Mouse (Mus musculus): ENCODE measurements around the gene Nuak2.
"Not testable (repeated sequence)": the region's sequence is repeated elsewhere in the genome, so short reads cannot be mapped to it uniquely, and the experiment has no call there.

Gene Nuak2

DNA sequence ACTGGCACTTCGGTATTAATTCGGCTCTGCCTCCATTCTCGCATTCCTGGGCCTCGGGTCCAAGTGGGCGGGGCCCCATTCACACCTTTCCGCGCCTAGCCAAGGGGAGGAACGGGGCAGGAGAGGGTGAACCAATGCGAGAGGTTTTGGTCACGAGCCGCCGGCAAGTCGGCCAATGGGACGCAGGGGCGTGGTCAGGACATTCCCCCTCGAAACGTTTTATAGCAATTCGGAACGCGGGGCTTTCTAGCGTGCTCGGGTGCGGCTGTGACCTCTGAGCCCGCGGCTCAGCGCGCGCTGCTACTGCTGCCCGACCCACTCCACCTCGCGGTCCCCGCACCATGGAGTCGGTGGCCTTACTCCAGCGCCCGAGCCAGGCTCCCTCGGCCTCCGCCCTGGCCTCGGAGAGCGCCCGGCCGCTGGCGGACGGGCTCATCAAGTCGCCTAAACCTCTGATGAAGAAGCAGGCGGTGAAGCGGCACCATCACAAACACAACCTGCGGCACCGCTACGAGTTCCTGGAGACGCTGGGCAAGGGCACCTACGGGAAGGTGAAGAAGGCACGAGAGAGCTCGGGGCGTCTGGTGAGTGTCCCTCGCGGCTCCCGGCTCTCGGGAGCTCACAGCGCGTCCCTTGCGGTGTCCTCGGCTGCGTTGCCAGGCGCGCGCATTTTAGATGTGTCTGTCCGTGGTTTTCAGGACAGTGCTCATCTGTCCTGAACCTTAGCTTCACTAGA is at the start of gene Nuak2:
Nuak2 (plus strand) TSS at position 238 of the 736 bp plus-strand sequence.
- DNase-seq, result peak; percentile 90 to 91

GRCm38 (mm10) chr1:132266791-132267557 is 49.0 kb upstream of the Nuak2 start:
- no peak for DNase-seq

- no peak for DNase-seq
Observed at GRCm38 (mm10) chr1:132267959-132268358, 48.0 kb upstream of the Nuak2 start.

DNA sequence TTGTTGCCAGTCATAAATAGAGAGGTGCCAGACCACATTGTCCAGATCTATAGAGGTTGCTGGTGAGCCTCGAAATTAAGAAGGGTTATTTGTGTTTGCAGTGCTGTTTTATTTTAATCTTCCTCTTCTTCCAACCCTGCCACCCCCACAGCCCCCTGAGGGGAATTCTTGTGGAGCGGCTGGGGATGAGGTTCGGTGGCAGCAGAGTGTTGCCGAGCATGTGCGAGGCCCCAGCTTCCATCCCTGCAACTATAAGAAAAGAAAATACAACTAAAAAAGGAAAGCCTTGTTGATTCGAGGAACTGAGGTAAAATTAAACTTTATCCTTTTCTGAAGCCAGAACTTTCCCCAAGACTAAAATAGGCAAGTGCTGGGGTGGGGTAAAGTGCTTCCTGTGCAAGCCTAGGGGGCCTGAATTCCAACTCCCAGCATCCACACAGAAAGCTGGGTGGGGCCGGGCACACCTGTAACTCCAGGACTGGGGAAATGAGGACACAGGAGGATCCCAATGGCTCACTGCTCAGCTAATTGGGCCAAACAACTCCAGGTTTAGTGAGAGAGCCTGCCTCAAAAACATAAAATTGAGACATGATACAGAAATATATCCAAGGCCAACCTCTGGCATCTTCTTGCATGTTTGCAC is 47.4 kb upstream of the Nuak2 start:
- no peak for DNase-seq

DNA sequence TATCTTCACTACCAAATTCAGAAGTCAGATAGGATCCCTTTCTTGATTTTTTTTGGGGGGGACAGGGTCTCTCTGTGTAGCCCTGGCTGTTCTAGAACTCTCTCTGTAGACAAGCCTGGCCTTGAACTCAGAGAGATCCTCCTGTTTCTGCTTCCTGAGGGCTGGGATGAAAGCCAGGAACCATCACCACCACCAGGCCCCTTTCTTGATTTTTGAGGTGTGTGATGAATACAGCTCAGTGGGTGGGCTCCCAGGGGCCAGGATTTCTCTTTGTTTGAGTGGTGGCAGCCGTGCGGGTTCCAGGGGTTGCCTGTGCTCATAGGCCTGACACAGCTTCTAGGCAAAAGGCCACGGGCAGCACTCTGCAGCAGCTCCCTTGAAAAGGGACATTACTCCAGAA is 44.7 kb upstream of the Nuak2 start:
- no peak for DNase-seq

DNA sequence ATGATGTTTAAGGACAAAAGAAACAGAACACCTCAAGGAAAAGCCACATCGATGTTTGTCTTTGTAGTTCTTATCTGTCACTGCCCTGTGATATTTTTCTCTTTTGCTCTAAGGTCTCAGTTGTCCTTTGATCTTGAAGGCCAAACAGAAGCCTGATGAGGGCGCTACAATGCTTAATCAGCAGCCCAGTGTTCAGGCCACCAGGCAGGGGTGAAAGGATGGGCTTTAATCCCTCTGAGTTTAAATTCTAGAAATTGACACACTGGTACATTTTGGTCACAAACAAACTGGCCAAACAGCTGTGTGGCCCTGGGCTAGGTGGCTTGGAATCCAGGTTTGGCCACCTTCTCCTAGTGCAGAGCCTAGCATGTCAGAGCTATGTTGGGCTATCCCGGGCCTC is 39.2 kb upstream of the Nuak2 start:
- DNase-seq, result no peak

DNA sequence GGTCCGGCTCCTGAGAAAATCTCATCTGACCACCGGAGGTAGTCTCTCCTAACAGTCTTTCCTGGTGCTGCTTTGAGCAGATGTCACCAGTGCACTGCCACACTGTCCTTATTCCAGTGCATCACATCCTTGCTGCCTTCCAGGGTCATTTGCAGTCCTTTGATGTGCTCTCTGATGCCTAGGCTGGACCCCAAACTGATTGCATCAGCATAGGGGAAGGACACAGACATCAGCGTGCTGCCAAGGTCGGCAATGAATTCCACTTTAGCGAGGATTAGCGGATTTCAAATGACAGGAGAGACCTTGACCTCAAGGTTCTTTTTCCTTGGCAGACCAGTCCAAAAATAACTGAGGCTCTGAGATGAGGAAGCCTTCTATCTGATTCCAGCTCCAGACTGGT is 38.8 kb upstream of the Nuak2 start:
- no peak for DNase-seq

GRCm38 (mm10) chr1:132280636-132281035 is 35.3 kb upstream of the Nuak2 start:
- not testable (repeated sequence) for DNase-seq

DNA sequence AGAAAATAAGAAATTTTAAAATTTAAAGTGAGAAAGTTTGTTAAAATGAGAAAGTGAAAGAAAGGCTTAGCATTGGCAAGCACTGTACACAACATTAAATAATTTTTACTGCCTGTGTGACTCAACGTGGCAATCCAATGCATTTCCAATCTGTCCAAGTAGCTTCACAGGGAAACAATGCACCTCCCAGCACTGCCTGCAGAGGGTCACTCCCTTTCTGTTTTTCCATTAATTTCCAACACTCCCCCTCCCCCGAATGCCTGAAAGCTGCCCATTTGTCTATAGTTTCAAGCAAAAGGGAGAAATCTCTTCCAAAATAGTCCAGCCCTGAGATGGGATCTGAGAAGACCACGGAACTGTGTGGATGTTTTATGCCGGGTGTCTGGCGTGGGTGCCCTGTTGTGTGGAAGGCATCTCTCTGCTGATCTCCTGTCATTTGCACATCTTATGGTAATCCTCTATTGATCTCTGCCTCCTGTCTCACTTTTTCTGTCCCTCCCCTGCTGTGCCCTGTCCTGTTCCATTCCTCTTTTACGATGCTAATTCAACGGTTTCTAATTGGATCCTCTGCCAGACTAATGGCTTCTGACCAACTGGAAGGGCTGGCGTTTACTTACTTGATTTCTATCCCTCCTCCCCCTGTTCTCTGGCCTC is 34.3 kb upstream of the Nuak2 start:
- peak in 1 of 2 experiments; percentile 46 for DNase-seq

DNA sequence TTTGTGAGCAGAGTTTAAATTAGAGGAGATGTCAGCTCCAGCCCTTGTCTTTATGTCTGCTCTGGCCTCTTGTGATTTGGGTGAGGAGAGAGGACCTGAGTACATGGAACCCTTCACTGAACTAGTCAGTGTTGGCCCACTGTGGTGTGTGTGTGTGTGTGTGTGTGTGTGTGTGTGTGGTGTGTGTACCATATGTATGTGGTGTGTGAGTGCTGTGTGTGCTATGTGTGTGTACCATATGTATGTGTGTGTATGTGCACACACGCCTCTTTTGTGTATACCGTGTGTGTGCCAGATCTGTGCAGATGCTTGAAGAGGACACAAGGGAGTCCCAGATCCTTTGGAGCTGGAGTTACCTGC is 33.8 kb upstream of the Nuak2 start:
- no peak for DNase-seq

DNA sequence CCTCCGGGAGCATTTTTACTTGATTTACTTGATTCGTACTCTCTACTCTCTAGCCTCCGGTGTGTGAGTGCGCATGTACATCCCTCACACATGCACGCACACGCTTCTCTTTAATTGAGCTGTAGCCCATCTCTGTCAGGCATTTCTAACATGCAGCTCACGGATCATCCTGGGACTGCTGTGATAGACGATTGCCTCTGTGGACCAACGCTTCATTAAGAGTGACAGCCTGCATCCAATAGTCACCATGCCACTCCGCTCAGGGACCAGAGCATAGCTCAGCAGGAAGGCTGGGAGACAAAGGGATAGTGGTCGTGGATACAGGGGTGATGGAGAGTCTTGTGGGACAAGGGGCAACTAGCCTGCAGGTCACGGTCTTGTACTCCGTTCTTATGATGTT is 32.9 kb upstream of the Nuak2 start:
- no peak for DNase-seq

- DNase-seq, result no peak
Observed at GRCm38 (mm10) chr1:132286735-132287134, 29.2 kb upstream of the Nuak2 start.

GRCm38 (mm10) chr1:132287445-132287844 is 28.5 kb upstream of the Nuak2 start:
- peak in 1 of 2 experiments; percentile 29 for DNase-seq

GRCm38 (mm10) chr1:132287991-132288451 is 27.9 kb upstream of the Nuak2 start:
- peak; percentile 74 to 78 for DNase-seq

- peak; percentile 80 to 81 for DNase-seq
Observed at GRCm38 (mm10) chr1:132289965-132290364, 26.0 kb upstream of the Nuak2 start.

- DNase-seq, result peak; percentile 49 to 52
Observed at GRCm38 (mm10) chr1:132290921-132291675, 24.8 kb upstream of the Nuak2 start.

GRCm38 (mm10) chr1:132291706-132292105 is 24.2 kb upstream of the Nuak2 start:
- DNase-seq, result no peak

- peak; percentile 71 to 83 for DNase-seq
Observed at GRCm38 (mm10) chr1:132292318-132293129, 23.4 kb upstream of the Nuak2 start.

DNA sequence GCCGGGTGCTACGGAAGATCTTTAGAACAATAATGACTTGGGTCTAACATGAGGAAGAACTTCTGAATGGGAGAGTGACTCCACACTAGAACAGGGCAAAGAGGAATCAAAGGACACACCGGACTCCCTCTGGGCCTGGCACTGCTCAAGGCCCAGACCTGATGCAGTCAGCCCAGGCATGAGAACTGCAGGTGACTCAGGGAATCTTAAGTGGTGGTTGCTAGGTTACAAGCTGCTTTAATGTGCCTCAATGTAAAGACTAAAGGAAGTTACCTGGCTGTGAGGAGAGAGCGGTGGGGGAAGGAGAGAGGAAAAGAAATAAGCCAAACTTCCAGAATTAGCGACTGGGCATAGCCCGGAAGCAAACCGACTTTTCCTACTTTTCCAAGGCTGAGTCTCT is 20.4 kb upstream of the Nuak2 start:
- DNase-seq, result no peak

- DNase-seq, result peak in 1 of 2 experiments; percentile 22
Observed at GRCm38 (mm10) chr1:132296051-132296450, 19.9 kb upstream of the Nuak2 start.

GRCm38 (mm10) chr1:132298425-132298800 is 17.5 kb upstream of the Nuak2 start, which contains the start of gene Klhdc8a:
Gene Klhdc8a, plus strand, starts transcription at chr1:132298626.
- DNase-seq, result peak; percentile 86

Data from cerebellum, postnatal 14 days (tissue).